Mouse (Mus musculus) kidney, postnatal 10 days (tissue): Measurements from ENCODE around the gene Kif14.
A peak's percentile ranks its signal among the peaks of the same experiment; 100 is the strongest.

Source experiments
- DNase-seq: peaks from one replicate; pipeline ENCODE4 v3.0.0; 2021; ENCODE audit warnings: mixed read lengths

The Kif14 gene

GRCm38 (mm10) chr1:136558762-136559161, 92.6 kb downstream of the Kif14 start:
- no peak for DNase-seq

GRCm38 (mm10) chr1:136559284-136559683, 93.1 kb downstream of the Kif14 start:
- peak; percentile 30 for DNase-seq

DNA sequence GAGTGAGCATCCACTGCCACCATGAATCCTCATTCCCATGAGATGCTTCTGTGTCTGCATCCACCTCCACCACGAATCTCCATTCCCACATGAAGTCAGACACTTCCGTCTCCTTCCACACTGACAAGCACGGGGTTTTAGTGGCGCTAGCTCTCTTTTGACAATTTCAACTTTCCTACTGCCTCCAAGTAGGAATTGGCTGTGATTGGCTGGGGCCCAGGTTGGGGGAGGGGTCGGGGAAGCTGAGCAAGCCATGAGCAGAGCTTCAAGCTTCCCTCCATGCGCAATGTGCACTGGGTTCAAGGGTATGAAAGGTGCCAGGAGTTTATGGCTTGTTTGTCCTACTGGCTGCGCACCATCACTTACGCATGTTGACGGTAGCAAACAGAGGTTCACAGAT, 93.6 kb downstream of the Kif14 start:
- DNase-seq = peak; percentile 51

- no peak for DNase-seq
These were observed 95.7 kb downstream of the Kif14 start for GRCm38 (mm10) chr1:136561823-136562222.

GRCm38 (mm10) chr1:136563149-136563548, 97.0 kb downstream of the Kif14 start:
- DNase-seq = no peak

DNA sequence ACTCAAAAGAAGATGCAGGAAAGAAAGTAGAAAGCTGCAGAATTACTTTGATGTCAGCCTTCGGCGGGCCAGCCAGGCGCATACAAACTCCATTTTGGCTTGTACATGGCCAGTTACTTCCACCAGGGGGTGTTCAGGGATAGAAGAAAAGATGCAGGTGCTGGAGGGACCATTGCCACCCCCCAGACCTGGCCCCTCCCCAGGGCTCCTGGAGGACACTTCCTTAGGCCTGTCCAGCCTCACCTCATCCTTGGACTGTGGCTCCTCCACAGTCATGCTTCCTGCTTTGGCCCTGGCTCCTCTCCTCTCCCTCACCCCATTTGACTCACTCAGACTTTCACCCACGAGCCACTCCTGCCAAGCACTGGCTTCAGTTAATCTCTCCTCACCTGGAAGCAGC, 98.8 kb downstream of the Kif14 start:
- no peak for DNase-seq

- no peak for DNase-seq
These were observed 100.2 kb downstream of the Kif14 start for GRCm38 (mm10) chr1:136566386-136566785.

DNA sequence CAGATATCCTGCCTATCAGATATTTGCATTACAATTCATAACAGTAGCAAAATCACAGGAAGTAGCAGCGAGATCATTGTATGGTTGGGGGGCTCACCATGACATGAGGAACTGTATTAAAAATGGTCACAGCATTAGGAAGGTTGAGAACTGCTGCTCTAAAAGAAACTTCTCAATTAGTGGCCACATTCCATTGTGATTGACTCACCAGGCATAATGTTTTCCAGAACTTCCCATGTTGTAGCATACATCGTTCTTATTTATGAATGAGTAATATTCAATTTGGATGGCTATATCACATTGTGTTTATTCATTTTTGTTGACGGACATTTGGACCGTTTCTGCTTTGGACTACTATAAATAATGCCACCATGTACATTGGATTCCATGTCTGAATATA, 101.5 kb downstream of the Kif14 start:
- DNase-seq = no peak

DNA sequence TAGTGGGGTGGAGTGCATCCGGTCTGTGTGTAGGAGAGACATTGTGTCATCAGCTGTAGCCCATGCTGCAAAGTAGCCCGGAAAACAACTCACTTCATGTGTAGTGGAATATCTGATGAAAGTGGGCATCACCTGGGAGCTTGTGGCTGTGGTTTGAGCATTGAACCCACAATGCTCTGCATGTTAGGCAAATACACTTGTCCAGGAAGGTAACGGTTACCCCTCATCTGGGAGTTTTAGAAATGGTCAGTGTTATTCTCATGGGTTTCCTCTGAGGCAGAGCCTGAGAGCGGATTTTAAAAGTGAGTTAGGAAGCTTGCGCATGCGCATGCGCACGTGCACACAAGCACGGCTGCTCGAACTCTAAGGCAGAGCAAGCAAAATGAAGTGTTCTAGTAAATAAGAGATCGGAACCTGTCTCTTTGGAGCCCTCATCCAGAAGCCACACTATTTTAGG, 102.6 kb downstream of the Kif14 start:
- no peak for DNase-seq

GRCm38 (mm10) chr1:136569206-136569605, 103.1 kb downstream of the Kif14 start:
- DNase-seq = no peak

DNA sequence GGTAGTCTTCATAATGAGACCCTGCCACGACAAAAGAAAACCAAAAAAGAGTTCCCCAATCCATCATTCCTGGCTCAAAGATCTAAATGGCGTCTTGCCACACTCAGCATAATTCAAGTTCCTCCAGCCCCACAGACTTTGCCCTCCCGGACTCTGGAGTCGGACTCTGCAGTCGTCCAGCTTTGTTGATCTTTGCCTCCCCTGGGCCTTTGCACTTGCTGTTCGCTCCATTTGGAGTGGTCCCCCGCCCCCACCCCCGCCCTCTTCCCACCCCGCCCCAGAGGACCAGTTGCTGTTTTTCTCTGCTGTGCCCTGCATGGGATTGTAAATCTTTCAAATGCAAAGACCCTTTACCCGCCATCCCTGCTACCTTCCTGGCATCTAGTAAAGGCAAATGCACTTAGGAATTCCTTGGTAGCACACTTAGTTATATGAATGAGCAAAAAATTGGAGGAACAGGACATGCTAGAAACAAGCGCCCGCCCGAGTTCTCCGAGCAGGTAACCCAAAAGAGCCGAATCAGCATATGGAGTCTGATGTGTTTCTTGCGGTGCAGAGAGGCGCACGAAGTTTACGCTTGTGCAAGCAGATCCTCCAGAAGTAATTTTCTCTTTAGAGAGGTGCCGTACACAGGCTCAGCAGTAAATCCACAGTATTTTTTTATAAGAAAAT, 103.6 kb downstream of the Kif14 start:
- peak; percentile 43 for DNase-seq

- no peak for DNase-seq
These were observed 104.1 kb downstream of the Kif14 start for GRCm38 (mm10) chr1:136570298-136570653.

GRCm38 (mm10) chr1:136570976-136571375, 104.8 kb downstream of the Kif14 start:
- DNase-seq = no peak

GRCm38 (mm10) chr1:136571530-136571929, 105.4 kb downstream of the Kif14 start:
- no peak for DNase-seq

- no peak for DNase-seq
These were observed 111.9 kb downstream of the Kif14 start for GRCm38 (mm10) chr1:136577890-136578663.

- no peak for DNase-seq
These were observed 113.2 kb downstream of the Kif14 start for GRCm38 (mm10) chr1:136579360-136579759.

GRCm38 (mm10) chr1:136580266-136580665, 114.1 kb downstream of the Kif14 start:
- no peak for DNase-seq
